Mouse (Mus musculus) forebrain, embryonic 15.5 days (tissue): ENCODE data around the gene Mmp23. TPM values are rescaled to one million over a fixed set of nuclear protein-coding genes. Genes with fewer than 3 reads are reported as not detected.

Experiments used
- ATAC-seq: fragments of 200-750 bp; cut with Nextera tagmentation; replicated peaks from 2 replicates; pipeline ENCODE4 v1.8.0; 2017; ENCODE audit warnings: mild to moderate bottlenecking, moderate TSS enrichment, moderate library complexity
- H3K27ac ChIP-seq: fragments of 300-500 bp; sonication (generic); replicated peaks from 2 replicates; pipeline ENCODE4 v1.5.1; 2015; ENCODE audit warnings: mild to moderate bottlenecking, inconsistent platforms
- H3K27me3 ChIP-seq: fragments of 300-500 bp; sonication (generic); 2 replicates; pipeline ENCODE4 v1.6.1; 2015; ENCODE audit warnings: inconsistent platforms
- H3K36me3 ChIP-seq: fragments of 300-500 bp; sonication (generic); 2 replicates; pipeline ENCODE4 v1.6.1; 2015; ENCODE audit warnings: mild to moderate bottlenecking, inconsistent platforms
- H3K4me1 ChIP-seq: fragments of 300-500 bp; sonication (generic); 2 replicates; pipeline ENCODE4 v1.6.1; 2015; ENCODE audit warnings: inconsistent platforms
- H3K4me2 ChIP-seq: fragments of 300-500 bp; sonication (generic); replicated peaks from 2 replicates; pipeline ENCODE4 v1.6.1; 2015; ENCODE audit warnings: mild to moderate bottlenecking, inconsistent platforms
- H3K4me3 ChIP-seq: fragments of 300-500 bp; sonication (generic); 2 replicates; pipeline ENCODE4 v1.5.1; 2015; ENCODE audit warnings: mild to moderate bottlenecking, inconsistent platforms
- H3K9ac ChIP-seq: fragments of 300-500 bp; sonication (generic); replicated peaks from 2 replicates; pipeline ENCODE4 v1.6.1; 2015; ENCODE audit warnings: mild to moderate bottlenecking, inconsistent platforms
- H3K9me3 ChIP-seq: fragments of 300-500 bp; sonication (generic); 2 replicates; pipeline ENCODE4 v1.6.1; 2016; ENCODE audit warnings: inconsistent platforms
- WGBS: fragments of 180-500 bp; shearing (Covaris S2); methylation state at CpG from one replicate; pipeline ENCODE4 v1.1.7; 2015; ENCODE audit warnings: mixed read lengths; 5-methylcytosine and 5-hydroxymethylcytosine counted together
- polyA plus RNA-seq: library from polyadenylated mRNA; unstranded; fragments of >200 nt; fragmentation: Nextera tagmentation; extraction: Ambion mirVana; gene quantifications from 2 replicates; pipeline ENCODE4 v1.2.1, GENCODE M21; 2015

The Mmp23 gene
- polyA plus RNA-seq, 1 experiment from 2014 or later, result 2.3 TPM

DNA sequence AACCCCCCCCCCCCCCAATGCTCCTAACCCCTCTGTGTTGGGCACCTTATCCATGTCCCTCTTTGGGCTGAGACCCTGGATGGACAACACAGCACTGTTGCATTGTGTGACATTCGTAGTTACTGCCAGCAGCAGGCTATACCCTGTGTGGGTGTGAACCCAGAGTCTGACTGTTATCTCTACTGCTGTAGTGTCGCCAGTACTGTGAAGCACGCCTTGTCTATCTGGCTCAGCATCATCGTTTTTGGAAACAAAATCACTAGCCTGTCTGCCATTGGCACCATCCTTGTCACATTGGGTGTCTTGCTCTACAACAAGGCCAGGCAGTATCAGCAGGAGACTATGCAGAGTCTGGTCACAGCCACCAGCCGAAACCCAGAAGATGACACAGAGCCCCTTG is 34.9 kb downstream of the Mmp23 start:
- H3K4me2 ChIP-seq, result no peak overlapping the region
- peaks cover 1% of the 10 kb centered on the region; the same call in 1 of the 2 replicates for H3K4me1 ChIP-seq
- 95% methylated on average over 5 of the region's 5 CpGs for WGBS
- H3K27me3 ChIP-seq, result no peaks in the 10 kb centered on the region
- no peak for ATAC-seq
- no peak overlapping the region for H3K9ac ChIP-seq
- H3K9me3 ChIP-seq, result no peaks in the 10 kb centered on the region
- H3K4me3 ChIP-seq, result no peak overlapping the region
- H3K27ac ChIP-seq, result no peak overlapping the region
- H3K36me3 ChIP-seq, result peaks cover 75% of the 10 kb centered on the region

DNA sequence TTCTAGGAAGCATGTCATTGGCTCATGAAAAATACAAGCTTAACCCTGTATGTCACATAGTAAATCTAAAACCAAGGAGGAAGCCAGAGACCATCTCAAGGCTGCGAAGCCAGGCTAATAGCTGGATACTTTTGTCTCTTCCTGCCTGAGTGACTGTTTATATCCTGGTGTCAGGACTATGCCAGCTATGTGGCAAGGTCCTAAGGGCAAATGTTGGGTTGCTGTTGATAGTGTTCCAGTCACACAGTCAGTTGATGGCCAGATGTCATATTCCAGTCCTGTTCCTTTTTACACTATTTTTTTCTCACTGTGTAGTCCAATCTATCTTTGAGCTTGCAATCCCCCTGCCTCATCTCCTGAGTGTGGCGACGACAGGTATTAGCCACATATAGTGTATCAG is 39.9 kb downstream of the Mmp23 start:
- Histone ChIP-seq H3K27ac (no peak overlapping the region), H3K9ac (no peak overlapping the region), H3K4me2 (no peak overlapping the region), H3K36me3 (peaks cover 75% of the 10 kb centered on the region), H3K4me1 (no peaks in the 10 kb centered on the region), H3K27me3 (no peaks in the 10 kb centered on the region), H3K4me3 (no peak overlapping the region), H3K9me3 (no peaks in the 10 kb centered on the region)
- ATAC-seq, result no peak
- WGBS, result 95% methylated on average over 3 of the region's 3 CpGs

DNA sequence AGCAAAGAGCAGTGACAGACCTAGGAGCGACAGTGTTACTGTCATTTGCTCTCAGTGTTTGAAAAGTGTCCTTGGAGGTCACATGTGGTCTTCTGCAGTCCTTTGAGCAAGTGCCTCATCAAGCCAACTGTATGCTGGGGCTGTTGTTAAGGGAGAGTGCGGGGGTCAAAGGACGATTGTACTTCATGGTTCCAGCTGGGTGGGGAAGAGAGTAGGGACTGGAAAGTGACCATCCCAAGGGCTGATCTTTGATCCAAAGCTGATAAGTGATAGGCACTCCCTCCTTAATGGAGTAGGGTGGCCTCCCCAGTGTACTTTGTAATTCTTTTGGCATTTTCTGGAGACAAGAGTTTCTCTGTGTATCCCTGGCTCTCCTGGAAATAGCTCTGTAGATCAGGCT is 41.3 kb downstream of the Mmp23 start:
- Histone ChIP-seq H3K36me3 (peaks cover 61% of the 10 kb centered on the region), H3K27me3 (no peaks in the 10 kb centered on the region), H3K4me1 (no peaks in the 10 kb centered on the region), H3K9me3 (no peaks in the 10 kb centered on the region), H3K4me2 (no peak overlapping the region), H3K4me3 (no peak overlapping the region), H3K9ac (no peak overlapping the region), H3K27ac (no peak overlapping the region)
- WGBS, result 95% methylated on average over 3 of the region's 3 CpGs
- ATAC-seq, result no peak

DNA sequence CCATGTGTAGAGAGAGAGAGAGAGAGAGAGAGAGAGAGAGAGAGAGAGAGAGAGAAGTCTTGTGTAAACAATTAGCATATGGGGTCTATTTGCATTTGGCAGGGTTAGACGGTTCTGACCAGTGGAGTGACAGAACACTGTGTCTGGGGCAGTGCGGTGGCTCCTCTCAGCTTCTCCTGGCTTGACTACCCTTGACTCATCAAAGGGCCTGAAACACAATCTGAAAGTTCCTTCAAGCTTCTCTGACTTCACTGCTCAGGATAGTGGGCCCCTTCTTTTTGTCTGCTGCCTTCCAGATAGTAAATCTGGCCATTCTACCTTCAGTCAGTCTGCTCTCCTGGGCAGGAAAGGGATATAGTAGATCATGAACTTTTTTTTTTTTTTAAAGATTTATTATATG is 46.4 kb downstream of the Mmp23 start:
- Histone ChIP-seq H3K27ac (no peak overlapping the region), H3K9me3 (no peaks in the 10 kb centered on the region), H3K4me1 (peaks cover 14% of the 10 kb centered on the region), H3K27me3 (no peaks in the 10 kb centered on the region), H3K9ac (no peak overlapping the region), H3K4me3 (no peak overlapping the region), H3K4me2 (no peak overlapping the region), H3K36me3 (peaks cover 18% of the 10 kb centered on the region)
- WGBS, result 75% methylated on average over 2 of the region's 2 CpGs
- no peak for ATAC-seq

DNA sequence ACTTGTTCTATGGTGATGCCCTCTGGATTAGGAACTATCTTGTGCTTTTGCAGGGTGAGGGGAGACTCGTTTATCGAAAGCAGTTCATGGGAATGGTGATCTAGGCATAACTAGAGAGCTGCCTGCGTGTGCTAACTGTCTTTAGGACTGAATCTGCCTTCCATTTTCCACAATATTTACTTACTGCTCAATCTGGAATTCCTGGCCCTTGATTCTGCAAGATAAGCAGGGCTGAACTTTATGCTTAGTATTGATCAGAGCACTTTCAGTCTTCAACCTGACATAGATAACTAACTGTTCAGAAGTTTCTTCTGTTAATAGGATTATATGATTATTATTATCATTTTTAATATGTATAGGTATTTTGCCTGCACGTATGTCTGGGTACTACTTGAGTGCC is 48.1 kb downstream of the Mmp23 start:
- H3K9ac ChIP-seq, result no peak overlapping the region
- ATAC-seq, result no peak

DNA sequence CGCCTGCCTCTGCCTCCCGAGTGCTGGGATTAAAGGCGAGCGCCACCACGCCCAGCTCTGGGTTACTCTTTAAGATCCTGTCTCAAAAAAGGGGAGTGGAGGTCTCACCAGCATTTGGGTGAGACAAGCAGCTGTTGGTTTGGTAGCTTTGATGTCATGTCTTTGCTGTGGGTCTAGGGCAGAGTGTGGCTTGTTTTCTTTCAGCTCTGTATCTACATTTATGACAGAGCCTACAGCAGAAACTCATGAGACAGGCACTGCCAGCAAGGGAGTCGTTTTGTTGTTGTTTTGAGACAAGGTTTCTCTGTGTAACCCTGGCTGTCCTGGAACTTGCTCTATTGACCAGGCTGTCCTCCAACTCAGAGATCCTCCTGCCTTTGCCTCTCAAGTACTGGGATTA is 49.4 kb downstream of the Mmp23 start:
- Histone ChIP-seq H3K4me1 (peaks cover 16% of the 10 kb centered on the region), H3K36me3 (no peaks in the 10 kb centered on the region), H3K4me2 (no peak overlapping the region), H3K9ac (no peak overlapping the region), H3K9me3 (no peaks in the 10 kb centered on the region), H3K27me3 (no peaks in the 10 kb centered on the region), H3K27ac (no peak overlapping the region), H3K4me3 (no peak overlapping the region)
- ATAC-seq, result no peak
- WGBS, result 96% methylated on average over 6 of the region's 6 CpGs

More for the DNA sequence above, 48.1 kb downstream of the Mmp23 start:
- peaks cover 6% of the 10 kb centered on the region for H3K36me3 ChIP-seq
- H3K4me3 ChIP-seq, result no peak overlapping the region
- H3K27ac ChIP-seq, result no peak overlapping the region
- H3K4me2 ChIP-seq, result no peak overlapping the region
- WGBS, result 90% methylated on average over 4 of the region's 4 CpGs
- H3K27me3 ChIP-seq, result no peaks in the 10 kb centered on the region
- H3K9me3 ChIP-seq, result no peaks in the 10 kb centered on the region
- peaks cover 16% of the 10 kb centered on the region for H3K4me1 ChIP-seq

DNA sequence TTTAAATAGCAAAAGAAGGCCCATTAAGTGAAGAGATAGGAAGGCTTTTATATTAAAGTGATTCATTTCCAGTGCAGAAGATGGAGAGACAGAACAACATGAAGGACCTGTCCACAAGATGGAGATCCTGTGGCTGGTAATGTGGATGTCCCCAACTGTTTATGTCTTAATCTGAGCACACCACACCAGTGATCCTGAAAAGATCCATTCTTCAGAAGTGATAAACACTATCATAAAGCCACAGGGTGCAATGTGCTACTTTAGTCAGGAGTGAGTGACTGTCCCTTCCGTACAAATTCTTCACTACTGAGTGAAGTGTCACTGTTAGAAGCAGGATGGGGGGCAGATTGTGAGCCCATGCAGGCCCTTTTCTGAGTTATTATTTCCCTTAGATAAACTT is 50.4 kb downstream of the Mmp23 start:
- H3K9ac ChIP-seq, result peak overlapping the region; percentile 98; the same call in 1 of the 2 replicates
- no peaks in the 10 kb centered on the region for H3K27me3 ChIP-seq
- peak overlapping the region; percentile 85 for H3K4me3 ChIP-seq
- no peak overlapping the region for H3K27ac ChIP-seq
- peaks cover 16% of the 10 kb centered on the region for H3K4me1 ChIP-seq
- WGBS, result 91% methylated on average over 1 of the region's 1 CpGs
- no peaks in the 10 kb centered on the region for H3K36me3 ChIP-seq
- ATAC-seq, result no peak
- H3K4me2 ChIP-seq, result peak overlapping the region; percentile 85
- no peaks in the 10 kb centered on the region for H3K9me3 ChIP-seq

DNA sequence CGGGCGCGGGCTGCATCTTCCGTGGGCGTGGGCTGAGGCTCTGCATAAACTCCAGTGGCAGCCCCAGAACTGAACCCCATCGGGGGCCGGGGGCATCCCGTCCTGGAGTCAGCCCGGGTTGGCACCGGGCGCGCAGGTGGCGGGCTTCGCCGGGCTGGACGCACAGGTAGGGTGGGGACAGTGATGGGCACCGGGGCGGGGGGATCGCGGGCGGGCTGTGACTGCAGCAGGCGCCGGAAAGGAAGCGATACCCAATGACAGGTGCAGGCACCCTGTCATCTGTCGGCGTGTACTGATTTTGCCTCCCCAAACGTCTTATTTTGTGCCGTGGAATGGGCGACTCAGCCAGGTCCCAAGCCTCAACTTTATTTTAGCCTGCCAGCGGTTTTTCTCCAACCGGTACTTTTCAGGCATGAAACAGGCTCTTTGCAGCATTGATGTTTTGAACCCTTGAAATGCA is 51.2 kb downstream of the Mmp23 start:
- Histone ChIP-seq H3K9ac (peak overlapping the region; percentile 98), H3K9me3 (no peaks in the 10 kb centered on the region)

DNA sequence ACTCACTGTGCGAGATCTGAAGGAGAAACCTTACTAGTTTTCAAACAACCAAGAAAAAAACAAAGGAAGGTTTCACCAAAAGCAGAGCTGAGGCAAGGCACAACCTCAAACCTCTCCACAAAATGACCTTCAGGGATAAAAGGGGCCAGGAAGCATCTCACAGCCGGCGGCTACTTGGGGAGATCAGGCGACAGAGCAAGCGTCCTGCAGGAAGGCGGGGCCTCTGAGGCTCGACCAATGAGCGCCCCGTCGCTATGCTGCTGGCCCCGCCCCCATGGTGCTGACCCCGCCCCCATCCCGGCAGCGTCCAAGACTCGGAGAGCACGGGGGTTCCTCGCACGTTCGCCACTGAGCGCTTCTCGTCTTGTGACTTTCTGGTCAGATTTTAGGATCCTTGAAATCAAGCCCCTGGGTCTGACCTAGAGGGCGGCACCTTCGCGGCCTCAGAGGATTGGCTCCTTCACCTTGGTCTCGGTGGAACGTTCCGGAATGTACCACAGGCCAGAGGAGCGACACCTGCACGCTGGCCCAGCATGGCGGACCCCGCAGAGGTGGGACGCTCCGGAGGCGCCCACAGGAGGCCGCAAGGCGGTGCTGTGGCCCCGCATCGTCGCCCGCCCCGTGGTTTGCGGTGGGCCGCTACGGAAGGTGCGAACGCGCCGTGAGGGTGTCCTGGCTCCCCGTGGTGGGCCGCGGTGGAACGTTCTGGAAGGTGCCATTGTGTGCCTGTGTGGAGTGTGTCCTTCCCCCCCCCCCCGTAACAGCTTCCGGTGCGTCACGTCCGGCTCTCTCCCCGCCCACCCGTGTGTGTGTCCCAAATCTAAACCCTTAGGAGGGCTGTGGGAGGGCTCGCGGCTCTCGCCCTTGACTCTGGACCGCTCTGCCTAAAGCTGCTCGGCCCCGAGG is 51.8 kb downstream of the Mmp23 start, which contains the start of gene Slc35e2:
Slc35e2 (plus strand) TSS at position 326 of the 906 bp plus-strand sequence.
- Histone ChIP-seq H3K4me2 (peak within 1 kb of the TSS; percentile 85), H3K4me1 (peaks cover 16% of the 10 kb centered on the region), H3K27ac (peak within 1 kb of the TSS; percentile 99), H3K27me3 (no peaks in the 10 kb centered on the region), H3K36me3 (no peaks in the 10 kb centered on the region), H3K4me3 (peak within 1 kb of the TSS; percentile 85), H3K9me3 (no peaks in the 10 kb centered on the region), H3K9ac (peak within 1 kb of the TSS; percentile 98)
- peak; percentile 96 for ATAC-seq
- WGBS, result under 1% methylated on average over 63 of the region's 65 CpGs

More for the DNA sequence above, 51.2 kb downstream of the Mmp23 start:
- H3K36me3 ChIP-seq, result no peaks in the 10 kb centered on the region
- peaks cover 16% of the 10 kb centered on the region for H3K4me1 ChIP-seq
- no peak for ATAC-seq
- no peaks in the 10 kb centered on the region for H3K27me3 ChIP-seq
- peak overlapping the region; percentile 85 for H3K4me3 ChIP-seq
- H3K4me2 ChIP-seq, result peak overlapping the region; percentile 85
- WGBS, result 2% methylated on average over 31 of the region's 31 CpGs
- H3K27ac ChIP-seq, result peak overlapping the region; percentile 99

Other genes with a start within 250 kb of the Mmp23 start
- gene Cfap74, start 244.2 kb downstream of the Mmp23 start, polyA plus RNA-seq, result 3.8 and 4.3 TPM in 2 replicates
- gene Tmem52, start 184.3 kb downstream of the Mmp23 start, polyA plus RNA-seq, result 0.19 TPM in 1 of 2 replicates, not detected in the other
- gene Gnb1, start 162.0 kb downstream of the Mmp23 start, polyA plus RNA-seq, result 1,112 and 1,114 TPM in 2 replicates
- gene Nadk, start 91.0 kb downstream of the Mmp23 start, polyA plus RNA-seq, result 109 and 110 TPM in 2 replicates
- 10.9 and 12.9 TPM in 2 replicates for gene Slc35e2, start 52.0 kb downstream of the Mmp23 start, polyA plus RNA-seq
- 60.8 and 63.5 TPM in 2 replicates for gene Cdk11b, start 28.5 kb downstream of the Mmp23 start, polyA plus RNA-seq
- gene Gm10563, start 8.0 kb downstream of the Mmp23 start, polyA plus RNA-seq, result not detected in 2 replicates
- 51.6 and 52.1 TPM in 2 replicates for gene Mib2, start 15.8 kb upstream of the Mmp23 start, polyA plus RNA-seq
- 8.2 and 10.9 TPM in 2 replicates for gene Fndc10, start 41.0 kb upstream of the Mmp23 start, polyA plus RNA-seq
- 144 and 146 TPM in 2 replicates for gene Ssu72, start 51.4 kb upstream of the Mmp23 start, polyA plus RNA-seq
- gene Tmem240, start 81.4 kb upstream of the Mmp23 start, polyA plus RNA-seq, result 10.4 TPM in 2 replicates
- 91.0 TPM in 2 replicates for gene Atad3a, start 107.7 kb upstream of the Mmp23 start, polyA plus RNA-seq
- gene Vwa1, start 121.3 kb upstream of the Mmp23 start, polyA plus RNA-seq, result 21.8 and 22.6 TPM in 2 replicates
- 0.29 and 0.60 TPM in 2 replicates for gene Tmem88b, start 132.5 kb upstream of the Mmp23 start, polyA plus RNA-seq
- not detected in 2 replicates for gene Ankrd65, start 137.1 kb upstream of the Mmp23 start, polyA plus RNA-seq
- 228 and 244 TPM in 2 replicates for gene Mrpl20, start 149.5 kb upstream of the Mmp23 start, polyA plus RNA-seq
- 172 and 173 TPM in 2 replicates for gene Ccnl2, start 159.1 kb upstream of the Mmp23 start, polyA plus RNA-seq
- gene Aurkaip1, start 177.9 kb upstream of the Mmp23 start, polyA plus RNA-seq, result 127 and 130 TPM in 2 replicates
- 15.0 and 19.0 TPM in 2 replicates for gene Mxra8, start 186.3 kb upstream of the Mmp23 start, polyA plus RNA-seq
- 10.6 and 23.1 TPM in 2 replicates for gene Dvl1, start 194.0 kb upstream of the Mmp23 start, polyA plus RNA-seq
- 0.64 and 0.73 TPM in 2 replicates for gene Tas1r3, start 210.0 kb upstream of the Mmp23 start, polyA plus RNA-seq
- 20.5 and 22.9 TPM in 2 replicates for gene Cptp, start 216.1 kb upstream of the Mmp23 start, polyA plus RNA-seq
- 90.6 and 99.9 TPM in 2 replicates for gene Ints11, start 216.2 kb upstream of the Mmp23 start, polyA plus RNA-seq
- gene Pusl1, start 238.4 kb upstream of the Mmp23 start, polyA plus RNA-seq, result 61.5 and 64.8 TPM in 2 replicates
- gene Acap3, start 238.4 kb upstream of the Mmp23 start, polyA plus RNA-seq, result 82.2 and 84.5 TPM in 2 replicates